Mouse (Mus musculus) lung, postnatal 0 days (tissue): ENCODE measurements around the gene Npnt.

Experiments used
- CTCF ChIP-seq: IDR thresholded peaks from 2 replicates; pipeline ENCODE4 v1.5.1; 2016; ENCODE audit warnings: antibody characterized with exemption, mild to moderate bottlenecking
- EP300 ChIP-seq: IDR thresholded peaks from 2 replicates; pipeline ENCODE4 v1.6.1; 2016; ENCODE audit warnings: antibody characterized with exemption, mild to moderate bottlenecking, control low read depth

GRCm38 (mm10) chr3:132838656-132839417, 111.3 kb downstream of the Npnt start:
- TF ChIP-seq CTCF (no peak), EP300 (no peak)
